Mouse (Mus musculus): ENCODE results near the gene Ctdspl. TPM values are rescaled to one million over a fixed set of nuclear protein-coding genes. Genes with fewer than 3 reads are reported as not detected.

The Ctdspl gene
- polyA plus RNA-seq, 1 experiment from 2014 or later = 17.6 TPM

- peak overlapping the region; percentile 32; the same call in 1 of the 2 replicates for H3K27ac ChIP-seq (ENCODE audit: low read length)
- peaks cover 34% of the 10 kb centered on the region for H3K4me1 ChIP-seq (ENCODE audit: control insufficient read depth, insufficient read depth, low read length)
- no peaks in the 10 kb centered on the region for H3K27me3 ChIP-seq (ENCODE audit: control insufficient read depth, insufficient read depth, low read length)
- no peak overlapping the region for H3K4me3 ChIP-seq (replicated peaks; ENCODE audit: low read length)
- peak overlapping the region; percentile 17; the same call in 1 of the 2 replicates for H3K9ac ChIP-seq (ENCODE audit: low read length)
- no peak for ATAC-seq (ENCODE audit: insufficient read depth, low FRiP score)
- H3K4me2 ChIP-seq (ENCODE audit: low read depth, low read length) = no peak overlapping the region
- H3K36me3 ChIP-seq (ENCODE audit: control insufficient read depth, insufficient read depth, low read length) = no peaks in the 10 kb centered on the region
- no peaks in the 10 kb centered on the region for H3K9me3 ChIP-seq (replicated peaks; ENCODE audit: control insufficient read depth, low read length)
- WGBS = 49% methylated on average over 10 of the region's 10 CpGs
These were observed 81.0 kb downstream of the Ctdspl start for GRCm38 (mm10) chr9:119007266-119007665.

DNA sequence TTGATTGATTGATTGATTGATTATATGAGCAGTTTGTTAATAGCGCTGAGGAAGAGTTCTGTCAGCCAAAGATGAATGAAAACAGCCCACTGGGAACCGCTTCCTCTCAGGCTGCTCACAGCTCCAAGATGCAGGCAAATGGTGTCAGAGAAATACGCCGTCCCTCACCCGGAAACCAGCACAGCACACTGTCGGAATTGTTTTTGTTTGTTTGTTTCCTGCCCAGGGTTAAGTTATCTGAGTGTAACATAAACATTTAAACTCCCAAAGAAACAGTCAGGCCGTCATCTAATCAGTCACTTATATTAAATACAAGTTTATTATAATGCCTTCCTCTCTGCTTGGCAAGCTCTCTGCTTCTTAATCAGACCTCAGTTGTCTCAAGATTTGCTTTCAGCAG is 82.6 kb downstream of the Ctdspl start:
- Histone ChIP-seq H3K9ac (ENCODE audit: low read length) (no peak overlapping the region), H3K27me3 (ENCODE audit: control insufficient read depth, insufficient read depth, low read length) (no peaks in the 10 kb centered on the region), H3K27ac (ENCODE audit: low read length) (0 out of 2 replicates have a peak overlapping the region, but pooled peaks have one; percentile 86), H3K4me1 (ENCODE audit: control insufficient read depth, insufficient read depth, low read length) (peaks cover 30% of the 10 kb centered on the region), H3K4me3 (replicated peaks; ENCODE audit: low read length) (no peak overlapping the region), H3K4me2 (ENCODE audit: low read depth, low read length) (no peak overlapping the region), H3K9me3 (replicated peaks; ENCODE audit: control insufficient read depth, low read length) (no peaks in the 10 kb centered on the region), H3K36me3 (ENCODE audit: control insufficient read depth, insufficient read depth, low read length) (no peaks in the 10 kb centered on the region)
- WGBS = 63% methylated on average over 7 of the region's 7 CpGs
- no peak for ATAC-seq (ENCODE audit: insufficient read depth, low FRiP score)

- peak; percentile 84; the same call in 1 of the 2 replicates for ATAC-seq (ENCODE audit: insufficient read depth, low FRiP score)
- 66% methylated on average over 13 of the region's 13 CpGs for WGBS
- 0 out of 2 replicates have a peak overlapping the region, but pooled peaks have one; percentile 19 for H3K9ac ChIP-seq (ENCODE audit: low read length)
- no peak overlapping the region for H3K4me3 ChIP-seq (replicated peaks; ENCODE audit: low read length)
- H3K36me3 ChIP-seq (ENCODE audit: control insufficient read depth, insufficient read depth, low read length) = peaks cover 6% of the 10 kb centered on the region; the same call in 1 of the 2 replicates
- H3K4me1 ChIP-seq (ENCODE audit: control insufficient read depth, insufficient read depth, low read length) = peaks cover 23% of the 10 kb centered on the region
- no peaks in the 10 kb centered on the region for H3K9me3 ChIP-seq (replicated peaks; ENCODE audit: control insufficient read depth, low read length)
- no peak overlapping the region for H3K4me2 ChIP-seq (ENCODE audit: low read depth, low read length)
- no peaks in the 10 kb centered on the region for H3K27me3 ChIP-seq (ENCODE audit: control insufficient read depth, insufficient read depth, low read length)
- peak overlapping the region; percentile 86 for H3K27ac ChIP-seq (ENCODE audit: low read length)
These were observed 84.0 kb downstream of the Ctdspl start for GRCm38 (mm10) chr9:119010156-119010710.

GRCm38 (mm10) chr9:119016785-119017507 is 90.7 kb downstream of the Ctdspl start:
- Histone ChIP-seq H3K27ac (ENCODE audit: low read length) (no peak overlapping the region), H3K4me1 (ENCODE audit: control insufficient read depth, insufficient read depth, low read length) (no peaks in the 10 kb centered on the region), H3K4me2 (ENCODE audit: low read depth, low read length) (no peak overlapping the region), H3K27me3 (ENCODE audit: control insufficient read depth, insufficient read depth, low read length) (no peaks in the 10 kb centered on the region), H3K9me3 (replicated peaks; ENCODE audit: control insufficient read depth, low read length) (no peaks in the 10 kb centered on the region), H3K9ac (ENCODE audit: low read length) (no peak overlapping the region), H3K36me3 (ENCODE audit: control insufficient read depth, insufficient read depth, low read length) (peaks cover 7% of the 10 kb centered on the region; the same call in 1 of the 2 replicates), H3K4me3 (replicated peaks; ENCODE audit: low read length) (no peak overlapping the region)
- ATAC-seq (ENCODE audit: insufficient read depth, low FRiP score) = no peak
- WGBS = 68% methylated on average over 7 of the region's 7 CpGs

DNA sequence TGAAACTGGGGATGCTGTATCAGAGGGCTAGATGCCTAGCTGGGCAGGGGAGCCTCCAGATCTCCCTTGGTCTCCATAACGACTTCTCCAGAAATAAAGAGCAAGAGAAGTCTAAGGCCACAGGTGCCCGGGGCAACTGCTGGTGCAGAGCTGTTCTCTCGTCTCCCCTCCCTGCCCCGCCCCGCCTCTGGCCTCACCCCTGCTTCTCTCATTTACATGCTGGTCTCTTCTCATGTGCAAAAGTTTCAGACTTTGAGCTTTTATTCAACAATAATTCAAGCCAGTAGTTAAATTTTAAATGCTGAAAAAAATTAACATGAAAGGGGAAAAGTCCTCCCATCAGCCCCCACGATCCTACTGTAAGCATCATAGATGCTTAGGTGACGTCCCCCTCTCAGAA is 95.5 kb downstream of the Ctdspl start:
- H3K4me3 ChIP-seq (replicated peaks; ENCODE audit: low read length) = no peak overlapping the region
- ATAC-seq (ENCODE audit: insufficient read depth, low FRiP score) = no peak
- WGBS = 65% methylated on average over 7 of the region's 7 CpGs
- no peaks in the 10 kb centered on the region for H3K27me3 ChIP-seq (ENCODE audit: control insufficient read depth, insufficient read depth, low read length)
- no peaks in the 10 kb centered on the region for H3K9me3 ChIP-seq (replicated peaks; ENCODE audit: control insufficient read depth, low read length)
- H3K9ac ChIP-seq (ENCODE audit: low read length) = no peak overlapping the region
- no peaks in the 10 kb centered on the region for H3K4me1 ChIP-seq (ENCODE audit: control insufficient read depth, insufficient read depth, low read length)
- H3K36me3 ChIP-seq (ENCODE audit: control insufficient read depth, insufficient read depth, low read length) = no peaks in the 10 kb centered on the region
- no peak overlapping the region for H3K4me2 ChIP-seq (ENCODE audit: low read depth, low read length)
- no peak overlapping the region for H3K27ac ChIP-seq (ENCODE audit: low read length)

DNA sequence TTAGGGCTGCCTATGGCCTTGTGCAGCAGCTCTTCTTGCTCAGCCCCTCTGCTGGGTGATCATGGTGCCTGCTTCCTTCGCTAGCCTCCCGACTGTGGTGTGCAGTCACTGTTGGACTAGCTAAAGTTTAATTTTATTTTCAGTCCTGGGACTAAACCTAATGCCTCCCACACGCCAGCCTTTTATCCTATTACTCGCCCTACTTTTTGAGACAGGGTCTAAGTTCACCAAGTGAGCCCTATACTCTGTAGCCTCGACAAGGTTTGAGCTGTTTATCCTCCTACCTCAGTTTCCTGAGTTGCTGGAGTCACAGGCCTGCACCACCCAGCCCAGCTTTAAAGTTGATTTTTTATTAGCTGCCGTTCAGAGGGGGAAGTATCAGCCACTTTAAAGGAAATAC is 99.0 kb downstream of the Ctdspl start:
- no peaks in the 10 kb centered on the region for H3K27me3 ChIP-seq (ENCODE audit: control insufficient read depth, insufficient read depth, low read length)
- no peak for ATAC-seq (ENCODE audit: insufficient read depth, low FRiP score)

DNA sequence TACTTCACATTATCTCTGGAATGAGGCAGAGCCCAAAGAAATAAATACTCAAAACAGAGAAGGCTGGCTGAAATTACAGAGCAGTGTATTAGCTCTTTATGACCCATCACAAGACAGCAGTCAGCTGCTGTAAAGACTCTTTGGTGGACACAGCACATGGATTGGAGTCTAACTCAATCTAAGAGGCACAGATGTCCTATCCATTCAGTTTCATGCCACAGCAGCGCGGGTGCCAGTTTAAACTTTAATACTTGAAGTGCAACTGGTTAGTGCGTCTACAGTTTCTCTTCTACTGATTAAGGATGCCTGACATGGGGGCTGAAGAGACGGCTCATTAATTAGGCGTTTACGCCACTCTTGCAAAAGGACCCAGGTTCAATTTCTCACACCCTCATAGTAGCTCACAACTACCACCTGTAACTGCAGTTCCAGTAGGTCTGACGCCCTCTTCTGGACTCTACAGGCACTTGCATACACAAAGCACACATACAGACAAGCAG is 99.6 kb downstream of the Ctdspl start:
- Histone ChIP-seq H3K9me3 (replicated peaks; ENCODE audit: control insufficient read depth, low read length) (no peaks in the 10 kb centered on the region), H3K9ac (ENCODE audit: low read length) (no peak overlapping the region), H3K4me2 (ENCODE audit: low read depth, low read length) (no peak overlapping the region), H3K36me3 (ENCODE audit: control insufficient read depth, insufficient read depth, low read length) (no peaks in the 10 kb centered on the region), H3K4me3 (replicated peaks; ENCODE audit: low read length) (no peak overlapping the region), H3K4me1 (ENCODE audit: control insufficient read depth, insufficient read depth, low read length) (no peaks in the 10 kb centered on the region), H3K27me3 (ENCODE audit: control insufficient read depth, insufficient read depth, low read length) (no peaks in the 10 kb centered on the region), H3K27ac (ENCODE audit: low read length) (no peak overlapping the region)
- ATAC-seq (ENCODE audit: insufficient read depth, low FRiP score) = no peak
- WGBS = 85% methylated on average over 7 of the region's 7 CpGs

More for the DNA sequence above, 99.0 kb downstream of the Ctdspl start:
- Histone ChIP-seq H3K27ac (ENCODE audit: low read length) (no peak overlapping the region), H3K4me2 (ENCODE audit: low read depth, low read length) (no peak overlapping the region), H3K36me3 (ENCODE audit: control insufficient read depth, insufficient read depth, low read length) (no peaks in the 10 kb centered on the region), H3K9me3 (replicated peaks; ENCODE audit: control insufficient read depth, low read length) (no peaks in the 10 kb centered on the region), H3K4me1 (ENCODE audit: control insufficient read depth, insufficient read depth, low read length) (no peaks in the 10 kb centered on the region), H3K9ac (ENCODE audit: low read length) (no peak overlapping the region), H3K4me3 (replicated peaks; ENCODE audit: low read length) (no peak overlapping the region)
- 73% methylated on average over 6 of the region's 6 CpGs for WGBS

GRCm38 (mm10) chr9:119027337-119027736 is 101.1 kb downstream of the Ctdspl start:
- Histone ChIP-seq H3K4me2 (ENCODE audit: low read depth, low read length) (no peak overlapping the region), H3K9me3 (replicated peaks; ENCODE audit: control insufficient read depth, low read length) (no peaks in the 10 kb centered on the region), H3K27me3 (ENCODE audit: control insufficient read depth, insufficient read depth, low read length) (no peaks in the 10 kb centered on the region), H3K9ac (ENCODE audit: low read length) (no peak overlapping the region), H3K4me1 (ENCODE audit: control insufficient read depth, insufficient read depth, low read length) (no peaks in the 10 kb centered on the region), H3K4me3 (replicated peaks; ENCODE audit: low read length) (no peak overlapping the region), H3K36me3 (ENCODE audit: control insufficient read depth, insufficient read depth, low read length) (no peaks in the 10 kb centered on the region), H3K27ac (ENCODE audit: low read length) (no peak overlapping the region)
- 87% methylated on average over 7 of the region's 7 CpGs for WGBS
- no peak for ATAC-seq (ENCODE audit: insufficient read depth, low FRiP score)

Data from stomach, embryonic 16.5 days (tissue).